Mouse (Mus musculus) lung, postnatal 10 days (tissue): ENCODE measurements around the gene Vps13c.

ENCODE experiments used
- DNase-seq: peaks from one replicate; pipeline ENCODE4 v3.0.0; 2021

Vps13c gene

DNA sequence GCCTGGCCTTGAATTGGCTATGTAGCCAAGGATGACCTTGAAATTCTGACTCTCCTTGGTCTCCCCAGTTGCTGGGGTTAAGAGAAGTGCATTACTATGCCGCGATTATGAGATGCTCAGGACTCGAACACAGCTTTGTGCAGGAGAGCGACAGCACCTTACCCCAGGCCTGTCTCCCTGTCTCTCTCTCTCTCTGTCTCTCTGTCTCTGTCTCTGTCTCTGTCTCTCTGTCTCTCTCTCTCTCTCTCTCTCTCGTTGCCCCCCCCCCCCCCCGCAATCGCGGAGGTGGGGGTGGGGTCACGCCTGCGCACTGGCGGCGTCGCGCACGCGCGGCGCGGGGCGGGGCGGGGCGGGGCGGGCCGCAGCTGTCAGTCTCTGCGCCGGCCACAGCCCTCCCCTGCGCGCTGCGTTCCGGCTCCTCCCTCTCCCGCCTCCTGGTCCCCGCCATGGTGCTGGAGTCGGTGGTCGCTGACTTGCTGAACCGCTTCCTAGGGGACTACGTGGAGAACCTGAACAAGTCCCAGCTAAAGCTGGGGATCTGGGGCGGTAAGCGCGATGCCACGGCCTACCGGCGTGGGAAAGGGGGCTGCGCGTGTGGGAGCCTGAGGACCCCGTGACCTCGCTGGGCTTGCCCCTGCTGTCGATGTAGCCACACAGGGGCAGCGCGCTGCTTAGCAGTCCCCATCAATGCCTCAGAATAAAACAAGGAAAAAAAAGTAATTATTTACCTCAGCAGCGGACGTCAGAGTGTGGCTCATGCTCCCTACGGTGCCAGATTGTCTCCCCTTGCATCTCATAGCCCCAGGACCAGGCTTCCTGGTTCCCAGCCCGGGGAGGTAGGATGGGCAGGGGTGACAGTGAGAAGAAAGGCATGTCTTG, at the start of gene Vps13c:
Gene Vps13c (plus strand): TSS at position 416 of the 879 bp plus-strand sequence.
- peak; percentile 89 for DNase-seq

DNA sequence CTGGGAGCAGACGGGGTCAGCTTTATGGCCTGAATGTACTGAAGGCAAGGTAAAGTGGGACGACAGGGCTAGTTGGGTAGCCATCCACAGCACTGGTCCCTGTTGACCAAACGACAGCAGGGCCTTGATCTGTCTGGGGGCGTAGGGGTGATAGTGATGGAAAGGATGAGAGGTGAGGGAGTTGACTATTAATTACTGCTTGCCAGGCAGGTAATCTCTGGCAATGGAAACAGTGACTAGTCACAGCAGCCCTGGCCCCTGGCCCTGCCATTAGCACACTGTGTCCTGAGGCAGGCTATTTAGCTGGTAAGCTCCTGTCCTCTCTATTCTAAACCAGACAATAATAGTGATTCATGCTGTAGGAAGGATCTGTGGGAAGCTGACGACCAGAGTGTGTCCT, 47.8 kb upstream of the Vps13c start:
- DNase-seq = no peak

DNA sequence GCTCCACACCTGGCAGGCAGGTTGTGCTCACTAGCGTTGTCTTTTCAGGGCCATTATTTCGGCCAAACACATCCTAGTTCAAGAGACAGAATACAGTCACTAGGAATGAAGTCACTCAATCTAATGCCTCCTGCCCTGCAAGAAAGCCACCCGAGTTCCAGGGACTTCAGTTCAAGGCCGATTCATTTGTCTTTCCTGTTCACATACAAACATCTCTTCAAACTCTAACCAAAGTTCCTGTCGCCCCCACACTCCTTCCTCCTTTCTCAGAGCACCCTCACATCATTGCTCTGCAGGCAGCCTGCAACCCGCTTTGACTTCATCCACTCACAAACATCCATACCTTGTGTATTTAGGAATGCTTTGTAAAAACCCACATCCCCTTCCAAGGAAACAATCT, 46.7 kb upstream of the Vps13c start:
- DNase-seq = no peak

DNA sequence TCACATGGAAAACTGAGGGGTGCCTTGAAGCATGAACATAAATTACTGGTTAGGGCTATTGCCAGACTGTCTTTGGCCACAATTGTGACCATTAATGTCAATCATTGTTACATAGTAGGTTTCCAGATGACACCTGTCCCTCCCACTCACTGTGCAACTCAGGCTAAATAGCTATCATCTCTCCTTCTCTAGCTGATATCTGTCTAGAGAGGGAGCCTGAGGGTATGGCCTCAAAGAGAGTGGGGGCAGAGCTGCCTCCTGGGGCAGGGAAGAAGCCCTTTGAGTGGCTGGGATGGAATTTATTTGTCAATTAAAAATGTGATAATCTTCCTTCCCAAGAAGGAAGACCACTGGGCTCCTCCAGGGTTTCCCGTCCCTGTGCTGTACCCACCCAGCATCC, 46.0 kb upstream of the Vps13c start:
- no peak for DNase-seq

DNA sequence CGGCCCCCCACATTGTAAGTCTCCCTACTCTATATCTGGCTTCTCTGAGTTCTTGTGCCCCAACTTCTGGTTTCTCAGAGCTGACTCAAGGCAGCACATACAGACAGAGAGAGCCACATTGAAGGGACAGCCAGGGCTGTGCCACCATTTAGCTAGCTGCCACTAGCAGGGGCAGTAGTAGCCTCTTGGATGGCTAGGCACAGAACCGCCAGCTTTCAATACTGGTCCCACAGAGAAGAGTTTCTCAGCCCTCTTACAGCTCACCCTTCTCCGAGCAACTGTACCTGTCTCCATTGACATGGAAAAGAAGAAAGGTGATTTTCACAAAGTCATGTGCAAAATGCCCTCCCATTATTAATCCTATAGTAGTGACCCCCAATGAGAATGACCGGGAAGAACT, 45.5 kb upstream of the Vps13c start:
- no peak for DNase-seq

DNA sequence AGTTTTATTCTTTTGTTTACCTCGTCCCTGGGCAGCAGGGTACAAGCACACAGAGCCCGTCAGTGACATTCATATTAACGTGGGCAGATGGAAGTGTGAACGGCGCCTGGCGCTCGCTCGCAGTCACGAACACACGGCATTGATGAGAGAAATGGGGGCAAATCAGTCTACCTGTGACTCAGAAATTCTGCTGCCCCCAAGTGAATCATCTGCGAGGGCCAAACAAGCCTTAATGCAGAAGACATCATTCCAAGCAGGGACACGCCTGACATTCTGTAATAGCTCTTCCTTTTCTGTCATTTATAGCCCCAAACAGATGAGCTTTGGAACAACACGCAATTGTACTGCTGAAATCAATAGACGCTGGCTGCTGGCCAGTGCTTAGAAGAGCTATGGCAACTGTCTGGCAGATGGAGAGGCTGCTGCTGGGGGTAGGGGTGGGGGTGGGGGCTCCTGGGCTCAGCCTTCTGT, 45.0 kb upstream of the Vps13c start:
- no peak for DNase-seq

DNA sequence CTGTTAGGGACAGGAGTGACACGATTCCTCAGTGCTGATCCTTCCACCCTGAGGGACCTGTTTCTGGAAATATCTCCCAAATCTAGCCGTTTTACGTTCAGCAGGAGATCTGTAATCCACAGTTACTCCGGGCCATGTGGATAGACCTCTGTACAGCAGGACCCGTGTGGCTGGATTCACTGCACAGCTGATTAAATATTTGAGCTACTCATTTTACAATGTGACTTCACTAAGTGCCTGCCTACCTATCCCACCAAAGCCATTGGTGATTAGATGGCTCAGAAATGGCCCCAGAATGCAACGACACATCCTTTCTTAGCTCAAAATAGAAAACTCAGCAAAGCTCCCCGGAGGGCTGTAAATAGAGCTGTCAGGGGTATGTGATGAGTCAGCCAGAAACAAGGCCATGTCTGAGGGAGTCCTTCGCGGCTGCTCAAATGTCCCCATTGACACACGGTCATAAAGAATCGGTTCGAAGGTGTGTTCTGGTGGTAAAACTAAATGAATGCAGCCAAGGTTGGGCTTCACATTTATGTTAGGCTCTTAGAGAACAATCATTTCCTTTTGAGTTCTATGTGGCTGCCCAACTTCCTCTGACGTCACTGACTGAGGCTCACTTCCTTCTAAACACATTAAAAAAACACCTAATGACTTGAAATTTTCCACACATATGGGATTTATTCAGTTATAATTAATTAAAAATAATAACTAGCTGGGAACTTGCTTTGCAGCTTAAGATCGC, 40.9 kb upstream of the Vps13c start:
- DNase-seq = no peak

DNA sequence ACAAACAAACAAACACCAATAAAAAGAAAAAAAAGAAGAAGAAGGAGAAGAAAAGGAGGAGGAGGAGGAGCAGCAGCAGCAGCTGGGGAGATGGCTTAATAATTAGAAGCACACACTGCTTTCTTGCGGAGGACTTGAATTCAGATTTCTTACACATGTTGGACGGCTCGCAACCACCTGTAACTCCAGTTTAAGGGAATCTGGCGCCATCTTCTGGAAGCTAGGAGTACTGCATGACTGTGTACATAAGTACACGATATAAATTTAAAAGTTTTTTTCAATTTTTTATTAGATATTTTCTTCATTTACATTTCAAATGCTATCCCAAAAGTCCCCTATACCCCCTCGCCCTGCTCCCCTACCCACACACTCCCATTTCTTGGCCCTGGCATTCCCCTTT, 38.0 kb upstream of the Vps13c start:
- DNase-seq = peak; percentile 65

DNA sequence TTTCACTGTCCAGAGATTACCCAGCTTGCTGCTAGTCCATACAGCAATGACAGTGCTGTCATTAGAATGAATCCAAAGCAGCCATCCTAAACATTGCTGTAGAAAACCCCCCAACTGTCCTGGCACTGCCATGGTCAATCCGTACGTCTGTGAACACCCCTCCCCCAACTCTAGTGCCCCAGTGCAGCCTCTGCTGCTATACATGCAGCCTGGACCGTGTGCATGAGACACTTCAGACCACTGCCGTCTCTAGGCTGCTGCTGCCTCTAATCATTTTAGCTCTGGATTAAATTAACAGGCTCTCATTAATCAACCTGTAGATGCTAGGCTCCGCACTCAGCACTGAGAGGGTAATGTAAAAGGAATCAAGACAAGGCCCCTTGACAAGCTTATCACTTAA, 33.2 kb upstream of the Vps13c start:
- no peak for DNase-seq

DNA sequence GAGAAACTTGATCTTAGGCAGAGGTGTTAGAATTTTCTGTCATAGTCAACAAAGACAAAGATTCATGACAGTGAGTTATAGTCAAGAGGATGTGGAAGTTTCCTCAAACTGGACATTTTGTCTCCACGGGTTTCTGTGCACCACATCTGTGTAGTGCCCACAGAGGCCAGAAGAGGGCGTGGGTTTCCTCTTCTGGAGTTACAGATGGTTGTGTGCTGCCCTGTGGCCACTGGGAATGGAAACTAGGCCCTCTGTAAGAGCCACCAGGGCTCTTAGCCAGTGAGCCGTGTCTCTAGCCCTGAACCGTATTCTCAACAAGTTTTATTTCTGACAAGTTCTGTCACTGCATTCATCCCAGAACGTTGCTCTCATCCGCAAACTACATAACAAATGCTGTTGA, 29.7 kb upstream of the Vps13c start:
- DNase-seq = no peak

DNA sequence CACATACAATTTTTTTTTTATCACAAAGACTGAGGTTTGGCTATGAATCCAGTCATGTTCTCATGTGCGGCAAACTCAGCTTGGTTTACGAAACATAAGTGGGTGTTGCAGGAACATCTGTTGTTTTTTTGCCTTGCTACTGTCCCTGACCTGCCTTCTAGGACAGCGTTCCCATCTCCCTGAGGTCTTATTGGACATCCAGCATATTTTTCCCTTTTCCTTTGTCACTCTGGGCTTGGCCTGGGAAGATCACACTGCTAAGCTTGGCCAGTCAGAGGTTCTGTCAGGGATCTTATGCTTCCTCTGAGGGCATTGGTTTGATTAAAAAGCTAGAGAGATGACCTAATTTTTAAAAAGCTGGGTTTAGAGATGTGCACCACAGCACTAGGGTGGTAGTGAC, 29.1 kb upstream of the Vps13c start:
- DNase-seq = peak; percentile 25

DNA sequence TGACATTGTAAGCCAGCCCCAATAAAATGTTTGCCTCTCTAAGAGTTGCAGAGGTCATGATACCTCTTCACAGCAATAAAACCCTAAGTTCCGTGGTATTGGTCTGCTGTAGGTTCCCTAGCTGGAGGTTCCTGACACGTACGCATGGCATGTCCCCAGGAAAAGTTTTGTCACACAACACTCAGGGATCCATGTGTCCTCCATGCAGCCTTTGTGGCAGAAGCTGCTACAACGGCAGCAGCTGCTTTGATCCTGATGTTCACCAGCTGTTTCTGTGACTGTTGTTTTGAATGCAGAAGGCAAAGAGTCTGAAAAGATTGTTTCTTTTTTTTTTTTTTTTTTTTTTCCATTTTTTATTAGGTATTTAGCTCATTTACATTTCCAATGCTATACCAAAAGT, 27.0 kb upstream of the Vps13c start:
- peak; percentile 50 for DNase-seq

DNA sequence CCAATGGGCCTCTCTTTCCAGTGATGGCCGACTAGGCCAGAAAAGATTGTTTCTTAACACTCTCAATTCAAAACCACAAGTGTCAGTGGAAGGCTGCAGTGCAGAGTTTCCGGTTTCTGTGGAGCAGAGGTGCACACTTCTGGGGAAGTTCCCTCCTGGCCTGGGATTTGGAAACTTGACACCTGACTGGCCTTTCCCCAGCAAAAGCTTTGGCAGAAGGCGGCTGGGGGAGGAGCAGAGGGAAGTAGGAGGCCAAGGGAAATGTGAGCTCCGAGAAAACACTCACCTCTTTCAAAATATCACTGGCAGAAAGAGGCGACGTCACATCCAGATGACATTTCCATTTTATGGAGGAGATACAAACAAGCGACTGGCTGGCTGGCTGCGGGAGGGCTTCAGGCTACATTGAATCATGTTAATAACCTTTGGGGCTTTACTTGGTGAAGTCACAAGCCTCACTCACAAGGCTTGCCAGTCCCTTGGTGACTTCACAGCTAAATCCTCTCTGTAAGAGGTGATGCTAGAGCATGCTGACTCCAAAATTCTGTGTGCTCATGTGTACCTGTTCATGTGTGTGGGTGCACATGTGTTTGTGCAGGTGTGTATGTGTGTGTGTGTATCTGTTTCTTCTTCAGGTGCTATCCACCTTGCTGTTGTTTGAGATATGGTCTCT, 26.4 kb upstream of the Vps13c start:
- peak; percentile 83 for DNase-seq

DNA sequence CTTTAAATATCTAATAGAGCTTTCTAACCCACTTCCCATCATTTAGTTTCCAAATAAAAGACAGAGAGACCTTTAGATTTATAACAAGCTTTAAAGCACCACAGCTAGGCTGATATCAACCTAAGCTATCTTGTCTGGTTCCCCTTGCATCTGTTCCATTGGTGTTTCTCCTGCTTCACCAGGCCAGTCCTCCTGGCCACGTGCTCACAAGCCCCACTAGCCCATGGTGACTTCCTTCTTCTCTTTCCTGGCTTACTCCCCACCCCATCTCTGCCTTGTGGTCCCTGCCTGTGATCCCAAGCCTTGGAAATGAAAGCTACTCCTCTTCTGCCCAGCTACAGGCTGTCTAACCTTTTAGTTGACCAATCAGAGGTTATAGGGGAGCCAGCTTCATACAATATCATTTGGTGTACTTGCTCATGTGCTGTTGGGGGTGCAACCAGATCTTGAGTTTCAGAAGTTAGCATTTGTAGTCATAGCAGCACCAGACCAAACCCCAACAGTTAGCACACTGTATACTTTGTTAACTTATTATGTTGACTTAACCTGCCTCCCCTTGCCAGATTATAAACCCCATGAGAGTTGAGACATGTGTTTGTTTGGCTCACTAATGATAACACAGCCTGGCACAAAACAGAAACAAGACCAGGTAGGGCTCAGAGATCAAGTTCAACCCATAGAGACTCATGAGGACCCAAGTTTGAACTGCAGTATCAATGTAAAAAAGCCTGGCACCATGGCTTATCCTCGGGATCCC, 23.8 kb upstream of the Vps13c start:
- no peak for DNase-seq

DNA sequence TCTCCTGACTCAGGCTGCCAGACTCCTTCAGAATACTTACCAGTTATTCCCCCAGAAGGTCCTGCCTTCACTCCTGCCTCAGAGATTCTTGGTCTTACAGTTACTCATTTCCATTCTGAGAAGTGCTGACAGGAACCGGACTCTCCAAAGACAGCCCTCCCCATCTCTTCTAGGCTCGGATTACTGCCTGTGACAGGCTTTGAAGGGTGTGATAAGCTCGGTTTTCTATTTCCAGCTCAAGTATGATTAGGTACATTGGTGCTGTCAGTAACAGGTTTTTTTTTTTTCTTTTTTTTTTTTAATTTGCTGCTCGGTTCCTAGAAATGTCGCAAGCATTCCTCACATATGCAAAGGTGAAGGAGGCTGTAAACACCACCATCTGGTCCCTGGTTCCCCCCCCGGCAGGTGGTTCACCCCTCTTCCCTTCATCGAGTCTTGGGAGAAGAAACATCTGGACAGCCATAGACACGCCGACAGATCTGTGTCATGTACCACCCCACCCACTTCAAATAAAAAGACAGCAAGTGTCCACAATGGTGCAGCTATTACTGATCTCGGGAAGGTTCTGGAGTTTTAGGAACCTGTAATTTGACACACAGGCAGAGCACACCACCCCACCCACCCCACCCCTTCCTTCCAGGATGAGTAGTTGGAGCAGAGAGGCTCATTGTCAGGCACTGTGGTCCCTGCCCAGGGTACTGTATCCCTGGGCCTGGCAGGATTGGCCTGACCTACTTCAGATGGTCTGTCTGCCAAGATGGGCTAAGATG, 22.1 kb upstream of the Vps13c start:
- no peak for DNase-seq

DNA sequence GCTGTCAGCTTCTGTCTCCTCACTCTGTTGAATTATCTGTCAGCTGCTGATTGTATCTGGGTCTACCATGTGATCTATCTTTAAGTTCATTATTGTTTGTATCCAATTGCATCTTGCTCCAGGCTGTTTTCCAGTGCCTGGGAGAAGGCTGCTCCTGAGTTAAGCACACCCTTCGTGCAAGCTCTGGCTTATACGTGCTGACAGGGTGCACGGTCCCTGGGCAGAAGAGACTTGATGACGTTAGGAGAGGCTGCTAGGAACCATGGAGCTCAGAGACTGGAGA, 21.6 kb upstream of the Vps13c start:
- DNase-seq = no peak

DNA sequence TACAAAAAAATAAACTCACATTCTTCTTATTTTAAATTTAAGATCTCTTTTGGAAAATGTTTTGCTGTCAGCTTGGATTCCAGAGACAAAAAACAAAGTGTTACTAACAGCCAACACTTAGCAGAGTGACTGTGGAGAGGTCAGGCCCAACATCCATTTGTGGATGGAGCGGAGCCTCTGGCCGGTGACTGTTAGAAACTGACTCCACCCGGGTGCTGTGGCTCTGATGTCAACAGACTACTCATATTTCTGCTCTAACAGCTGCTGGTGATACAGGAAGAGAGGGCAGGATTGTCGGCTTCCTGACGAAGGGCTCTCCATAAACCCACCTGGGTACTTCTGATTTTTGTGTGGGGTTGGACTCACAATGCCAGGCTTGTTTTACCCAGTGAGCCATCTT, 17.1 kb upstream of the Vps13c start:
- no peak for DNase-seq

DNA sequence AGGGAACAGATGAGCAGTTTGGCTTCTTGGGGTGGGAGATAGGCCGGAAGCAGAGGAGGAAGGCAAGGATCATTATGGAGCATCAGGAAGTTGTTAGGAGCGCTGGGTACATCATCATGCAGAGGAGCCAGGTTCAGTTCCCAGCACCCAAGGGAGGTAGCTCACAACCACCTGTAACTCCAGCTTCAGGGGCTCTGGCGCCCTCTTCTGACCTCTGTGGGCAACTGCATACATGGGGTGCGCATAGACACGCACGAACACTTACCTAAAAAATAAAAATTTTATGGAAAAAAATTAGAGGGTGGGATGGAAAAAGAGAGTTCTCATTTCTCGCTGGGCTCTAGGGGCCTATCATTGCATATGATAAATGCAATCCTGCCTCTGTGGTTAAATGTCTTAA, 14.7 kb upstream of the Vps13c start:
- DNase-seq = no peak

DNA sequence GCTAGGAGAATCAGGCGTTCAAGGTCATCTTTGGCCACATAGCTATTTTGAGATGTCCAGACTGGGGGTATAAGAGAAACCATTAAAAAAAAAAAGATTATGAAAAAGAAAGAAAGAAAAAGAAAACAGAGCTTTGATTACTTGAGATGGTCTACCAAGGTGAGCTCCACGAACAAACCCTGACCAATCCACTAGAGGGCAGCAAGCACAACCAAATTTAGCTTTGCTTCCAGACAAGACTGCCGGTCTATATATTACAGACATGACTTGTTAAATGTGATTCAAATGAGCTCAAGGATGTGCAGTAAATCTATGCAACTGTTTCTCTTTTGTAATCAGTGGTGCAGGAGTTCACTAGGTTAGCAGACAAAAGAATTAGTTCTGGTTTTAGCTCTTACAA, 12.0 kb upstream of the Vps13c start:
- DNase-seq = peak; percentile 77

DNA sequence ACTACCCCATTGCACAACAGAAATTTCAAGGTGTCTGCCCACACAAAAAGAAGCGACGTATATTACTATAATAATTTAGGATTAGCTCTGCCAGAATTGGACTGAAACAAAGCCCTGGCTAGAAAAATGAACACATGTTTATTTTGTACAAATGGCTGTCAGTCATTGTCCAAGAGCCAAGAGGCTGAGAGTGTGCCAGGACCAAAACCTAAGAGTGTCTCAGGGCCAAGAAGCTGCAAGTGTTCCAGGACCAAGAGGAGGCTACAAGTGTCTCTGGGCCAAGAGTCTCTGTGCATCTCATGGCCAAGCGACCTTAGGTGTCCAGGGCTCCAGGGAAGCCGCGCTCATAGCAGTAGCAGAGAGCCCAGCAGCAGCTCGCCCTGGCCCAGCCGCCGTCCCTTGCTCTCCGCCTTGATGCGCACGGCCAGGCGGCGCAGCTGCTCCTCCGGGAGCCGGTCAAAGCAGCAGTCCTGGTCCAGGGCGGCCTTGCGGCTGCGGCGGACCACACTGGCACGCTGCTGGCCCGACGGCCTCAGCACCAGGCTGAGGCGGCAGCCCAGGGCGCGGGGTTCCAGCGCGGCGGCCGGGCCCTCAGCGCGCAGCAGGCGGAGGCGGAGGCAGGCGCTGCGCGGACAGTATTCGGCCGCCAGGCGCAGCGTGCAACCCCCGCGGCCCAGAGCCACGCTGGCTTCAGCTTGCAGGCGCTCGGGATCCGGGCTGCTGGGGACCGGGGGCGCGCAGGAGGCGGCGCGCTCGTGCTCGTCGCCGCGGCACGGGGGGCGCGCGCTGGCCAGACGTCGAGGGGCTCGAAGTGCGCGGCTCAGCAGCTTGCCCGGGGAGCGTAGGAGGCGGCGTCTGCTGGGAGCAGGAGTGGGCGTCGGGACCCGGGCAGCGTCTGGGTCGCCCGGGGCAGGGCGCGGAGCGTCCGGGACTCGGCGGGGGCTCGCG, 9.5 kb upstream of the Vps13c start:
- DNase-seq = peak; percentile 55
